Comparison of ENCODE assay signal across 17 mouse cellular contexts in genomic region chr4:148683539-148683938, GRCm38 (mm10). TPM values are rescaled to one million over a fixed set of nuclear protein-coding genes. Genes with fewer than 3 reads are reported as not detected.
DNase-seq lines count a peak whose midpoint lies in the region; ATAC-seq and TF ChIP-seq lines count a peak whose summit lies in the region.
"Had no signal": no experiment of that assay in that cellular context is flagged by ENCODE, and none has a peak within 500 bp of the region (broad histone marks: within the 10 kb centered on the region; RNA-seq: fewer than 3 reads in every experiment).

No protein-coding gene starts in this region.

- H3K27me3 ChIP-seq in hindbrain, embryonic 10.5 days (ENCODE audit: insufficient read depth, poor library complexity, severe bottlenecking) = peaks cover 78% of the 10 kb centered on the region
- H3K27me3 ChIP-seq in hindbrain, embryonic 16.5 days (replicated peaks; ENCODE audit: control insufficient read depth, insufficient read depth, low read length) = 0 out of 2 replicates have a peak, but pooled peaks cover 2% of the 10 kb centered on the region
- peaks cover 57% of the 10 kb centered on the region for H3K27me3 ChIP-seq in embryonic facial prominence, embryonic 10.5 days (replicated peaks; ENCODE audit: low read depth, poor library complexity, severe bottlenecking)
- H3K27me3 ChIP-seq in limb, embryonic 14.5 days (ENCODE audit: control insufficient read depth, insufficient read depth, low read length) = no peaks in the 10 kb centered on the region
- H3K27me3 ChIP-seq: Patski had no signal

- H3K36me3 ChIP-seq in hindbrain, embryonic 10.5 days = no peaks in the 10 kb centered on the region
- H3K36me3 ChIP-seq in hindbrain, embryonic 16.5 days (ENCODE audit: control insufficient read depth, insufficient read depth, low read length) = no peaks in the 10 kb centered on the region
- no peaks in the 10 kb centered on the region for H3K36me3 ChIP-seq in embryonic facial prominence, embryonic 10.5 days (replicated peaks)
- H3K36me3 ChIP-seq in limb, embryonic 14.5 days (ENCODE audit: control insufficient read depth, insufficient read depth, low read length) = no peaks in the 10 kb centered on the region
- H3K36me3 ChIP-seq: neural tube, embryonic 12.5 days had no signal

- intact Hi-C loops in left cerebral cortex, postnatal 4 days (cut with DNase I) = no loop called here

- no peaks in the 10 kb centered on the region for H3K9me3 ChIP-seq in hindbrain, embryonic 10.5 days
- no peaks in the 10 kb centered on the region for H3K9me3 ChIP-seq in hindbrain, embryonic 16.5 days (ENCODE audit: control insufficient read depth, low read length)
- no peaks in the 10 kb centered on the region for H3K9me3 ChIP-seq in embryonic facial prominence, embryonic 10.5 days
- H3K9me3 ChIP-seq in limb, embryonic 14.5 days (ENCODE audit: control insufficient read depth, low read length) = no peaks in the 10 kb centered on the region
- H3K9me3 ChIP-seq: neural tube, embryonic 12.5 days had no signal

- peaks cover 63% of the 10 kb centered on the region for H3K4me1 ChIP-seq in hindbrain, embryonic 10.5 days (replicated peaks)
- H3K4me1 ChIP-seq in hindbrain, embryonic 16.5 days (ENCODE audit: control insufficient read depth, insufficient read depth, low read depth, low read length) = peaks cover 2% of the 10 kb centered on the region; the same call in 1 of the 2 replicates
- peaks cover 56% of the 10 kb centered on the region for H3K4me1 ChIP-seq in embryonic facial prominence, embryonic 10.5 days
- H3K4me1 ChIP-seq in limb, embryonic 14.5 days (ENCODE audit: control insufficient read depth, insufficient read depth, low read length) = peaks cover 29% of the 10 kb centered on the region

- H3K4me3 ChIP-seq in hindbrain, embryonic 10.5 days = no peak overlapping the region
- H3K4me3 ChIP-seq in hindbrain, embryonic 16.5 days (ENCODE audit: low read length) = no peak overlapping the region
- H3K4me3 ChIP-seq in embryonic facial prominence, embryonic 10.5 days = no peak overlapping the region
- no peak overlapping the region for H3K4me3 ChIP-seq in limb, embryonic 14.5 days (replicated peaks; ENCODE audit: low read length)
- H3K4me3 ChIP-seq: neural tube, embryonic 12.5 days had no signal

- no peak for DNase-seq in hindbrain, embryonic 10.5 days (ENCODE audit: low spot score)
- DNase-seq in embryonic facial prominence, embryonic 10.5 days (ENCODE audit: low spot score) = peak; percentile 26
- peak; percentile 55 for DNase-seq in limb, embryonic 14.5 days (ENCODE audit: low spot score)
- DNase-seq in thymus, postnatal 14 days = peak; percentile 70
- DNase-seq in cerebellum, postnatal 36 days = no peak
- no peak for DNase-seq in left cerebral cortex, postnatal 4 days
- DNase-seq: adrenal gland, postnatal 36 days; cerebellum, adult 2 months; kidney, postnatal 25 days; lung, embryonic 14.5 days; right cerebral cortex, postnatal 25 days had no signal

- no peak overlapping the region for H3K4me2 ChIP-seq in hindbrain, embryonic 16.5 days (ENCODE audit: low read length)
- no peak overlapping the region for H3K4me2 ChIP-seq in limb, embryonic 14.5 days (replicated peaks; ENCODE audit: low read depth, low read length, severe bottlenecking)
- H3K4me2 ChIP-seq: heart, embryonic 11.5 days; lung, embryonic 14.5 days; midbrain, embryonic 11.5 days; neural tube, embryonic 12.5 days had no signal

- 0 out of 2 replicates have a peak overlapping the region, but pooled peaks have one; percentile 16 for H3K27ac ChIP-seq in hindbrain, embryonic 10.5 days
- H3K27ac ChIP-seq in hindbrain, embryonic 16.5 days (ENCODE audit: low read depth, low read length) = no peak overlapping the region
- H3K27ac ChIP-seq in embryonic facial prominence, embryonic 10.5 days (replicated peaks) = peak overlapping the region; percentile 52
- H3K27ac ChIP-seq in limb, embryonic 14.5 days (replicated peaks; ENCODE audit: low read depth, low read length) = no peak overlapping the region
- H3K27ac ChIP-seq: neural tube, embryonic 12.5 days had no signal

- WGBS in hindbrain, embryonic 10.5 days = 72% methylated on average over 13 of the region's 13 CpGs
- WGBS in hindbrain, embryonic 16.5 days = 76% methylated on average over 13 of the region's 13 CpGs
- 63% methylated on average over 13 of the region's 13 CpGs for WGBS in embryonic facial prominence, embryonic 10.5 days
- 13% methylated on average over 13 of the region's 13 CpGs for WGBS in limb, embryonic 14.5 days

- no peak for ATAC-seq in hindbrain, embryonic 16.5 days
- no peak; the same call in 1 of the 2 replicates for ATAC-seq in limb, embryonic 14.5 days (ENCODE audit: low FRiP score, low read depth)
- ATAC-seq in cerebellum, adult (ENCODE audit: insufficient number of reproducible peaks, low FRiP score, low TSS enrichment) = no peak
- ATAC-seq: Patski had no signal

- no peak overlapping the region for H3K9ac ChIP-seq in hindbrain, embryonic 16.5 days (ENCODE audit: low read depth, low read length)
- H3K9ac ChIP-seq in limb, embryonic 14.5 days (ENCODE audit: low read depth, low read length, severe bottlenecking) = no peak overlapping the region
- H3K9ac ChIP-seq: lung, embryonic 14.5 days; neural tube, embryonic 12.5 days had no signal

- no peak for TF ChIP-seq POLR2A in limb, embryonic 14.5 days (IDR thresholded peaks at IDR 0.05; ENCODE audit: borderline replicate concordance, extremely low read depth, insufficient read depth, insufficient read length)

RNA-seq across cellular contexts. Expression of gene Gm572, which starts 40.4 kb away (rescaled TPM):
- not detected in 2 replicates for polyA plus RNA-seq in hindbrain, embryonic 10.5 days (2016; fragmentation: Nextera tagmentation; extraction: Ambion mirVana)
- not detected in 2 replicates for polyA plus RNA-seq in hindbrain, embryonic 16.5 days (2015; fragmentation: Nextera tagmentation; extraction: Ambion mirVana)
- polyA plus RNA-seq in embryonic facial prominence, embryonic 10.5 days (2016; fragmentation: Nextera tagmentation; extraction: Ambion mirVana) = not detected in 2 replicates
- 0.11 and 0.24 TPM in 2 replicates for polyA plus RNA-seq in limb, embryonic 14.5 days (2012; rRNA removed)
- polyA plus RNA-seq in limb, embryonic 14.5 days (2014; fragmentation: Nextera tagmentation; extraction: Ambion mirVana) = not detected in 2 replicates
- total RNA-seq in left cerebral cortex, postnatal 4 days (2021) = not detected
- total RNA-seq: adrenal gland, postnatal 36 days had no signal
- polyA plus RNA-seq: lung, embryonic 14.5 days; midbrain, embryonic 11.5 days; neural tube, embryonic 12.5 days; Patski had no signal

RNA-seq across cellular contexts. Expression of gene Tardbp, which starts 56.7 kb away (rescaled TPM):
- 302 and 421 TPM in 2 replicates for polyA plus RNA-seq in hindbrain, embryonic 10.5 days (2016; fragmentation: Nextera tagmentation; extraction: Ambion mirVana)
- 157 and 162 TPM in 2 replicates for polyA plus RNA-seq in hindbrain, embryonic 16.5 days (2015; fragmentation: Nextera tagmentation; extraction: Ambion mirVana)
- polyA plus RNA-seq in embryonic facial prominence, embryonic 10.5 days (2016; fragmentation: Nextera tagmentation; extraction: Ambion mirVana) = 450 and 455 TPM in 2 replicates
- polyA plus RNA-seq in limb, embryonic 14.5 days (2012; rRNA removed) = 674 and 680 TPM in 2 replicates
- 148 and 170 TPM in 2 replicates for polyA plus RNA-seq in limb, embryonic 14.5 days (2014; fragmentation: Nextera tagmentation; extraction: Ambion mirVana)
- total RNA-seq in left cerebral cortex, postnatal 4 days (2021) = 100 to 1,000 TPM; 263 to 324 TPM

Comparison
In these comparisons a context has a peak if more than half of its experiments do, and no peak if none do; other contexts are left out.
1. H3K27ac ChIP-seq: peak in hindbrain, embryonic 10.5 days (single experiment) and embryonic facial prominence, embryonic 10.5 days (single experiment); none in hindbrain, embryonic 16.5 days (single experiment) and limb, embryonic 14.5 days (single experiment).
2. DNase-seq: peak in embryonic facial prominence, embryonic 10.5 days (single experiment), limb, embryonic 14.5 days (single experiment) and thymus, postnatal 14 days (single experiment); none in hindbrain, embryonic 10.5 days (single experiment), cerebellum, postnatal 36 days (0 of 2) and left cerebral cortex, postnatal 4 days (single experiment).